Mouse (Mus musculus) lung, embryonic 16.5 days (tissue): ENCODE measurements around the gene Fam81a. TPM values are rescaled to one million over a fixed set of nuclear protein-coding genes. Genes with fewer than 3 reads are reported as not detected.
A peak's percentile ranks its signal among the peaks of the same experiment; 100 is the strongest.

Experiments
- ATAC-seq: fragments of 200-750 bp; cut with Nextera tagmentation; 2 replicates; pipeline ENCODE4 v1.8.0; 2017; ENCODE audit warnings: low read depth, mild to moderate bottlenecking, moderate library complexity
- H3K27ac ChIP-seq: fragments of 300-500 bp; sonication (generic); 2 replicates; pipeline ENCODE4 v1.5.1; 2014; ENCODE audit warnings: mild to moderate bottlenecking, control low read depth, low read length
- H3K27me3 ChIP-seq: fragments of 300-500 bp; sonication (generic); 2 replicates; pipeline ENCODE4 v1.6.1; 2014; ENCODE audit warnings: low read depth, low read length, mixed read lengths; ENCODE audit not compliant: control insufficient read depth, insufficient read depth
- H3K36me3 ChIP-seq: fragments of 300-500 bp; sonication (generic); 2 replicates; pipeline ENCODE4 v1.6.1; 2014; ENCODE audit warnings: low read length; ENCODE audit not compliant: control insufficient read depth, insufficient read depth
- H3K4me1 ChIP-seq: fragments of 300-500 bp; sonication (generic); replicated peaks from 2 replicates; pipeline ENCODE4 v1.6.1; 2014; ENCODE audit warnings: low read length, mixed read lengths; ENCODE audit not compliant: control insufficient read depth, insufficient read depth
- H3K4me2 ChIP-seq: fragments of 300-500 bp; sonication (generic); 2 replicates; pipeline ENCODE4 v1.6.1; 2014; ENCODE audit warnings: low read depth, low read length, control low read depth
- H3K4me3 ChIP-seq: fragments of 300-500 bp; sonication (generic); 2 replicates; pipeline ENCODE4 v1.5.1; 2014; ENCODE audit warnings: mild to moderate bottlenecking, low read length, control low read depth
- H3K9ac ChIP-seq: fragments of 300-500 bp; sonication (generic); 2 replicates; pipeline ENCODE4 v1.6.1; 2014; ENCODE audit warnings: low read length, control low read depth
- H3K9me3 ChIP-seq: fragments of 300-500 bp; sonication (generic); 2 replicates; pipeline ENCODE4 v1.6.1; 2016; ENCODE audit warnings: low read length; ENCODE audit not compliant: control insufficient read depth
- WGBS: fragments of 180-500 bp; shearing (Covaris S2); extraction: QIAGEN DNeasy Blood & Tissue Kit; methylation state at CpG from one replicate; pipeline ENCODE4 v1.1.7; 2014; 5-methylcytosine and 5-hydroxymethylcytosine counted together
- polyA plus RNA-seq: library from polyadenylated mRNA; unstranded; fragments of >200 nt; fragmentation: Nextera tagmentation; extraction: Ambion mirVana; gene quantifications from 2 replicates; pipeline ENCODE4 v1.2.1, GENCODE M21; 2015

Fam81a gene
- polyA plus RNA-seq, 1 experiment from 2014 or later = 7.4 TPM

DNA sequence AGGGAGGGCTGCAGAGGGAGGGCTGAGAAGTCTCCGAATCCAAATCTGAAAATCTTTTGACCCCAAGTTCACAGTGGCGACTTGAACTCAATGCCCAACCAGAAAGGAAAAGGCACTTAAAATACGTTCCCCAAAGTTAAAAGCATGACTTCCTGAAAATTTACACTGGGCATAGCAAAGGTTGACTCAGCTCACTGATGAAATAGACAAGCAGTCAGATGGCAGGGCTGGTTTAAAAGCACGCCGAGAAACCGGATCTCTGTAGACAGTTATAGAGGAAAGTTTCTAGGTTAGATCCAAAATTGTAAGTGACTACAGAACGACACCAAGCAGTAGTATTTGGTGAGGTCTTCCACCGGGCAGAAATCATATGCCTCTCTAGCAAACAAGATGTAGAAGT lies 92.5 kb downstream of the Fam81a start:
- H3K9ac ChIP-seq = 0 out of 2 replicates have a peak overlapping the region, but pooled peaks have one; percentile 5
- H3K4me2 ChIP-seq = peak overlapping the region; percentile 4; the same call in 1 of the 2 replicates
- H3K4me1 ChIP-seq = peaks cover 27% of the 10 kb centered on the region
- H3K27me3 ChIP-seq = no peaks in the 10 kb centered on the region
- no peaks in the 10 kb centered on the region for H3K9me3 ChIP-seq
- ATAC-seq = no peak
- WGBS = 15% methylated on average over 8 of the region's 8 CpGs
- no peak overlapping the region for H3K4me3 ChIP-seq
- no peak overlapping the region for H3K27ac ChIP-seq
- H3K36me3 ChIP-seq = no peaks in the 10 kb centered on the region

DNA sequence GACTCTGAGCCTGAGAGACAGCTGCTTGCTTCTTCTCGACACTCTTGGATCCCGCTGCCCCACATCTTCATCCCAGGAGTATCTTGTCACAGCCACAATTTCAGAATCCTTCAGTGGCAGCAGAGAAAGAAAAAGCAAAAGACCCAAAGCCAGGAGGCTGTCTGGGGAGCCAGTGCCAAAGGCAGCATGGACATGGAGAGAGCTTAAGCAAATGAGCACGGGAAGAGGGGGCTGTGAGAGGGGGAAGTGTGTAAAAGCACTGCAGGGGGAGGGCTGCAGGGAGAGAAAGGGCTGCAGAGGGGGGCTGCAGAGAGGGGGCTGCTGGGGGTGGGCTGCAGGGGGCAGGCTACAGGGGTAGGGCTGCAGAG lies 93.0 kb downstream of the Fam81a start:
- Histone ChIP-seq H3K27me3 (no peaks in the 10 kb centered on the region), H3K36me3 (no peaks in the 10 kb centered on the region), H3K9ac (no peak overlapping the region), H3K9me3 (no peaks in the 10 kb centered on the region), H3K4me1 (peaks cover 27% of the 10 kb centered on the region), H3K27ac (peak overlapping the region; percentile 16; the same call in 1 of the 2 replicates), H3K4me2 (peak overlapping the region; percentile 4; the same call in 1 of the 2 replicates), H3K4me3 (no peak overlapping the region)
- WGBS = 15% methylated on average over 3 of the region's 3 CpGs
- ATAC-seq = peak; percentile 52

DNA sequence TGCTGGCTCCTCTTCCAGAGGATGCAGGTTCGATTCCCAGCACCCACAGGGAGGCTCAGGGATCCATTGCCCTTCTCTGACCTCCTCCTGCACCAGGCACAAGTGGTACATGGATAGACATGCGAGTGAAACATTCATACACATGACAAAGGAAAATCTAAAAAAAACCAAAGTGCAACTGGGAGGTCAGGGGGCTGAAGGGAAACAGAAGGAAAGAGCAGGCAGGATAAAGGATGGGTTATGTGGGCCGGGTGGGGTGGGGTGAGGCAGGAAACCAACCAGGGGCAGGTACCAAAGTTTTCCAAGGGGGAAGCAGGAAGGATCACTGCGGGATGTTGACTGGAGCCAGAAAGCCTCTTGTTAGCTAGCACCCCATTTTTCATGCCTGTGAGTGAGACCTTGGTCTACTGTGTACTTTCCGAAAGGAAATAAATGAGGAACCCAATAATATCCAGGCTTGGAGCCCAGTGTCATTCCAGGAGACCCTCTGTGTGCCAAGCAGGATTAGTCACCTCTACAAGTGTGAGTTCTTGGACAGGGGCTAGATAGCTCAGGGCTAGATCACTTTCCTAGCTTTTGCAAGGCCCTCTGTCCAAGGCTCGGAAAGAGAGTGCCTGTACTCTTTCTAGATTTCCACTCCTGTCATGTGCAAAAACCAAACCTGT lies 93.5 kb downstream of the Fam81a start:
- WGBS = 34% methylated on average over 6 of the region's 6 CpGs
- Histone ChIP-seq H3K4me2 (no peak overlapping the region), H3K9ac (no peak overlapping the region), H3K9me3 (no peaks in the 10 kb centered on the region), H3K27me3 (no peaks in the 10 kb centered on the region), H3K4me3 (no peak overlapping the region), H3K36me3 (no peaks in the 10 kb centered on the region), H3K27ac (peak overlapping the region; percentile 16; the same call in 1 of the 2 replicates), H3K4me1 (peaks cover 27% of the 10 kb centered on the region)
- ATAC-seq = peak; percentile 66

DNA sequence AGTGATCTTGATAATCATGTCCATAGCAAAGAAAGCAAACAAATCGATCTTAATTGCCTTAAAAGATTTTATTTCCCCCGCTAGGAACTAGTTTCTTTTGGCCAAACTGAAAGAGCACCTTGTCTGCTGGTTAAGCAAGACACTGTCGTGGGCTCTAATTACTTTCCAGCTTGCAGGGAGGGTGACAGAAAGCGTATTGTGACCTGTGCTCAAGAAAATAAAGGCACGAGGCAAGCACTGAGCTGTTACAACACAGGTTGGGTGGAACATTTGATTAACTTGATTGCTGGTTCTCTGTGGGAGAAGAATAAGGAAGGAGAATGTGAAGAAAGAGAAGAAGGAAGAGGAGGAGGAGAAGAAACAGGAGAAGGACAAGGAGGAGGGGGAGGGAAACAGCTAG lies 94.1 kb downstream of the Fam81a start:
- 39% methylated on average over 5 of the region's 5 CpGs for WGBS
- ATAC-seq = no peak
- Histone ChIP-seq H3K4me3 (no peak overlapping the region), H3K27me3 (no peaks in the 10 kb centered on the region), H3K9me3 (no peaks in the 10 kb centered on the region), H3K4me1 (peaks cover 27% of the 10 kb centered on the region), H3K36me3 (no peaks in the 10 kb centered on the region), H3K9ac (no peak overlapping the region), H3K4me2 (no peak overlapping the region), H3K27ac (no peak overlapping the region)

DNA sequence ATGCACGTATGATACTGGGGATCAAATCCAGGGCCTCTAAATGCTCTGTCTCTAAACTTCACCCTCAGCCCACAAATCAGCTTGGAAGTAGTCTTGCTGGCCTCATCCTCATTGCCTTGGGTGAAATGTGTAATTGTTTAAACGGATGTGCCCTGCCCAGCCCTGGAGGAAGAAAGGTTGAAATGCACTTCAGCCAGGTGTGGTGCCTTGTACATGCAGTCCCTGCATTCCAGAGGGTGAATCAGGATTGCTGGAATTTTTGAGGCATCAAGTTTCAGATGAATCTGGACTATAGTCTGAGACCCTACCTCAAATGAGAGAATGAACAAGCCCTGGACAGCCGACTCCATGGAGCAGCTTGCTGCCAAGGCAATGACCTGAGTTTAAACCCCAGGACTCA lies 94.5 kb downstream of the Fam81a start:
- Histone ChIP-seq H3K4me1 (peaks cover 27% of the 10 kb centered on the region), H3K27me3 (no peaks in the 10 kb centered on the region), H3K4me3 (no peak overlapping the region), H3K9me3 (no peaks in the 10 kb centered on the region), H3K9ac (no peak overlapping the region), H3K4me2 (no peak overlapping the region), H3K36me3 (no peaks in the 10 kb centered on the region), H3K27ac (no peak overlapping the region)
- 33% methylated on average over 3 of the region's 3 CpGs for WGBS
- ATAC-seq = no peak

DNA sequence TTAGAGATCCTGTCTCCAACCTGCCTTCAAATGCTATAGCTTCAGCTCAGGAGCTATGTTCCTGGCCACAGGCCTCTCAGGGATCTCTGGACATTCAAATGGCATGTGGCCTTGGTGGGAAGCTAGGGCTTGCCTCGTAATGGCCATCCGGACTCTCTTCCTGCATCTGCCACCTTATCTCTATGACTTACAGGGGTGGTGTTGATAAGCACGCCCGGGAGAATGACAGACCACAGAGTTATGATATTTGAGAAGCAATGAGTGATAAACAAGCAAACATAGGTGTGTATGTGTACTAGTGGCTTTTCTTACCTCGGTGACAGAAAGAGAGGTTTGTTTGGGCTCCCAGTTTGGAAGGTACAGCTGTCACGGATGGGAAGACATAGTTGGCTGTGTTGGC lies 96.1 kb downstream of the Fam81a start:
- Histone ChIP-seq H3K9me3 (no peaks in the 10 kb centered on the region), H3K27ac (no peak overlapping the region), H3K9ac (no peak overlapping the region), H3K4me2 (no peak overlapping the region), H3K27me3 (no peaks in the 10 kb centered on the region), H3K4me3 (no peak overlapping the region), H3K36me3 (no peaks in the 10 kb centered on the region), H3K4me1 (peaks cover 27% of the 10 kb centered on the region)
- WGBS = 77% methylated on average over 6 of the region's 6 CpGs
- ATAC-seq = no peak

DNA sequence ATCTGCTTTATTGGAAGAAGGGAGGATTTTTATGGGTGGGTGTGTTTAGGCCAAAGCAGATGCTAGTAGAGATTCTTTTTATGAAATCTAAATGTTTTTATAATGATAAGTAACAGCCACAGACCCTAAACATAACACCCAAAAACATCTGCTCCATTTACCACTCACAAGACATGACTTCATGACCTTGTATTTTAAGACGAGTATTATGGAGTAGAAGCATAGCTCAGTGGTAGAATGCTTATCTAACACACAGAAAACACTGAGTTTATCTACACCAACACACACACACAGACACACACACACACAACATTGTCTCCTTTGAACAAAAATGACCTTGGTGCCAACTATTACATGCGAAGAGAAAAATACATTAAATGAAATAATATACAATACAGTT lies 97.5 kb downstream of the Fam81a start:
- H3K4me3 ChIP-seq = no peak overlapping the region
- ATAC-seq = no peak
- H3K27me3 ChIP-seq = no peaks in the 10 kb centered on the region
- no peak overlapping the region for H3K27ac ChIP-seq
- peaks cover 23% of the 10 kb centered on the region for H3K4me1 ChIP-seq
- H3K4me2 ChIP-seq = no peak overlapping the region
- H3K9ac ChIP-seq = no peak overlapping the region
- no peaks in the 10 kb centered on the region for H3K36me3 ChIP-seq
- WGBS = 63% methylated on average over 2 of the region's 2 CpGs
- H3K9me3 ChIP-seq = no peaks in the 10 kb centered on the region

DNA sequence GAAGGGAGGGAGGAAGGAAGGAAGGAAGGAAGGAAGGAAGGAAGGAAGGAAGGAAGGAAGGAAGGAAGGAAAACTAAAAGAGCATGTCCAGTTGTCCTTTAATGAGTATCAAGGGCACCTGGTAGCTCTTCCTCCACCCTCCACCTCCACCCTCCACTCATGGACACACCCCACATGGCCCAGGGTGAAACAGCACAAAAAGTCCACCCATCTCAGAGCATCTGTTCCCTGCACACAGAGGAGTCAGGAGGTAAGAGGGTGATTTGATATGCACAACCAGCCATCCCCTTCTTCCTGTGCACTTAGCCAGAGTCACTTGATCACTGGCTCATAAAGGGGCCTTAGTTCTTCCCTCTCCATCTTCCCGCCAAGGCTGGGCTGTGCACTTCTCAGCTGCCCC lies 99.4 kb downstream of the Fam81a start:
- H3K4me2 ChIP-seq = no peak overlapping the region
- no peak for ATAC-seq
- 36% methylated on average over 1 of the region's 1 CpGs for WGBS

DNA sequence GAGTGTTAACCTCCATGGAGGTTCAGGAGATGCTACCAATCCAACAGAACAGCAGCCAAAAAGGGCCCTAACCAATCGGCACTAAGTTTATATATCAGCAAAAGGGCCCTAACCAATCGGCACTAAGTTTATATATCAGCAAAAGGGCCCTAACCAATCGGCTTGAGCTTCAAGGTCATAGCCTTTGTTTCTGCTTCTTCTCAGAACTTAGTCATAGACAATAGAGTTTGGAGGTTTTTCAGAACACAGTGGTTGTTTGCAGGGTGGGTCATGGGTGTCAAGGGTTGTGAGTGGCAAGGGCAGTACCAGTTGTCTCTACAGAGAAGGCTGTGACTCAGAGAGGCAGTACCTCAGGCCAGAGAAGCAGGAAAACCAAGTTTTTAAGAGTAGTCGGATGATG lies 100.2 kb downstream of the Fam81a start:
- no peak overlapping the region for H3K27ac ChIP-seq
- H3K9me3 ChIP-seq = no peaks in the 10 kb centered on the region
- WGBS = 89% methylated on average over 4 of the region's 4 CpGs
- H3K4me1 ChIP-seq = no peaks in the 10 kb centered on the region
- no peaks in the 10 kb centered on the region for H3K36me3 ChIP-seq
- H3K27me3 ChIP-seq = no peaks in the 10 kb centered on the region
- no peak overlapping the region for H3K4me3 ChIP-seq
- ATAC-seq = no peak
- no peak overlapping the region for H3K9ac ChIP-seq
- no peak overlapping the region for H3K4me2 ChIP-seq

More for the DNA sequence above, 99.4 kb downstream of the Fam81a start:
- Histone ChIP-seq H3K36me3 (no peaks in the 10 kb centered on the region), H3K4me3 (no peak overlapping the region), H3K4me1 (peaks cover 5% of the 10 kb centered on the region), H3K9me3 (no peaks in the 10 kb centered on the region), H3K27ac (no peak overlapping the region), H3K9ac (no peak overlapping the region), H3K27me3 (no peaks in the 10 kb centered on the region)
